10 mouse cellular contexts compared by ENCODE assay signal in genomic region chr6:127888581-127888980, GRCm38 (mm10). TPM values are rescaled to one million over a fixed set of nuclear protein-coding genes. Genes with fewer than 3 reads are reported as not detected.
A peak's percentile ranks its signal among the peaks of the same experiment; 100 is the strongest.
DNase-seq lines count a peak whose midpoint lies in the region; ATAC-seq and TF ChIP-seq lines count a peak whose summit lies in the region.
"Had no signal": no experiment of that assay in that cellular context is flagged by ENCODE, and none has a peak within 500 bp of the region (broad histone marks: within the 10 kb centered on the region; RNA-seq: fewer than 3 reads in every experiment).

No protein-coding gene starts in this region.

- H3K4me2 ChIP-seq in hindbrain, embryonic 12.5 days (replicated peaks) = peak overlapping the region; percentile 82
- H3K4me2 ChIP-seq in midbrain, embryonic 12.5 days (replicated peaks) = peak overlapping the region; percentile 79
- no peak overlapping the region for H3K4me2 ChIP-seq in liver, postnatal 0 days (ENCODE audit: low read depth, low read length)

- H3K9ac ChIP-seq in hindbrain, embryonic 12.5 days = peak overlapping the region; percentile 81; the same call in 1 of the 2 replicates
- H3K9ac ChIP-seq in midbrain, embryonic 12.5 days (replicated peaks) = peak overlapping the region; percentile 73; the same call in 1 of the 2 replicates
- no peak overlapping the region for H3K9ac ChIP-seq in liver, postnatal 0 days (replicated peaks)

- H3K9me3 ChIP-seq in hindbrain, embryonic 12.5 days (replicated peaks) = no peaks in the 10 kb centered on the region
- no peaks in the 10 kb centered on the region for H3K9me3 ChIP-seq in midbrain, embryonic 12.5 days
- no peaks in the 10 kb centered on the region for H3K9me3 ChIP-seq in liver, postnatal 0 days (ENCODE audit: low read length)

- H3K27ac ChIP-seq in hindbrain, embryonic 12.5 days = peak overlapping the region; percentile 90
- peak overlapping the region; percentile 39; the same call in 1 of the 2 replicates for H3K27ac ChIP-seq in midbrain, embryonic 12.5 days (replicated peaks)
- H3K27ac ChIP-seq in liver, postnatal 0 days (ENCODE audit: low read depth) = no peak overlapping the region

- H3ac ChIP-seq in C2C12 (ENCODE audit: control insufficient read depth, insufficient read length, low read depth) = no peak overlapping the region

- peaks cover 10% of the 10 kb centered on the region for H3K27me3 ChIP-seq in C2C12 (ENCODE audit: control insufficient read depth, insufficient read depth, insufficient read length)
- H3K27me3 ChIP-seq in hindbrain, embryonic 12.5 days = no peaks in the 10 kb centered on the region
- H3K27me3 ChIP-seq in midbrain, embryonic 12.5 days = no peaks in the 10 kb centered on the region
- peaks cover 26% of the 10 kb centered on the region for H3K27me3 ChIP-seq in liver, postnatal 0 days (ENCODE audit: insufficient read depth, low read length)

- TF ChIP-seq CTCF in C2C12 (IDR thresholded peaks at IDR 0.05; ENCODE audit: control insufficient read depth, insufficient read depth, insufficient read length) = no peak
- no peak for TF ChIP-seq CTCF in liver, postnatal 0 days (IDR thresholded peaks at IDR 0.05; ENCODE audit: low read depth)

- no peaks in the 10 kb centered on the region for H3K36me3 ChIP-seq in C2C12 (ENCODE audit: control insufficient read depth, insufficient read depth)
- no peaks in the 10 kb centered on the region for H3K36me3 ChIP-seq in hindbrain, embryonic 12.5 days
- no peaks in the 10 kb centered on the region for H3K36me3 ChIP-seq in midbrain, embryonic 12.5 days
- H3K36me3 ChIP-seq in liver, postnatal 0 days (replicated peaks; ENCODE audit: insufficient read depth, low read length) = no peaks in the 10 kb centered on the region

- ATAC-seq in hindbrain, embryonic 12.5 days (ENCODE audit: low FRiP score) = no peak
- ATAC-seq in midbrain, embryonic 12.5 days (ENCODE audit: low FRiP score, low read depth) = 0 out of 2 replicates have a peak, but pooled peaks have one; percentile 1
- ATAC-seq in liver, postnatal 0 days = no peak
- ATAC-seq: Patski had no signal

- TF ChIP-seq EP300 in liver, postnatal 0 days (IDR thresholded peaks at IDR 0.05; ENCODE audit: low read depth) = no peak

- no peaks in the 10 kb centered on the region for H3K79me2 ChIP-seq in C2C12 (ENCODE audit: control insufficient read depth, insufficient read depth)

- H3K4me3 ChIP-seq in C2C12 (ENCODE audit: insufficient read depth, poor library complexity, severe bottlenecking) = no peak overlapping the region
- peak overlapping the region; percentile 48 for H3K4me3 ChIP-seq in hindbrain, embryonic 12.5 days
- peak overlapping the region; percentile 53 for H3K4me3 ChIP-seq in midbrain, embryonic 12.5 days
- no peak overlapping the region for H3K4me3 ChIP-seq in liver, postnatal 0 days (ENCODE audit: low read depth, low read length)

- WGBS in hindbrain, embryonic 12.5 days = 64% methylated on average over 3 of the region's 3 CpGs
- 74% methylated on average over 3 of the region's 3 CpGs for WGBS in midbrain, embryonic 12.5 days
- 64% methylated on average over 3 of the region's 3 CpGs for WGBS in liver, postnatal 0 days (ENCODE audit: insufficient replicate concordance)

- no peaks in the 10 kb centered on the region for H3K79me3 ChIP-seq in C2C12 (ENCODE audit: low read depth)

- peaks cover 39% of the 10 kb centered on the region for H3K4me1 ChIP-seq in hindbrain, embryonic 12.5 days
- H3K4me1 ChIP-seq in midbrain, embryonic 12.5 days = peaks cover 38% of the 10 kb centered on the region
- H3K4me1 ChIP-seq in liver, postnatal 0 days (ENCODE audit: insufficient read depth) = no peaks in the 10 kb centered on the region

- DNase-seq in NIH3T3 (ENCODE audit: low read depth) = peak; percentile 90
- DNase-seq in right cerebral cortex, adult 2 months (ENCODE audit: low spot score in 2 of 2) = no peak
- DNase-seq in cerebellum, postnatal 14 days = no peak
- DNase-seq in liver, postnatal 0 days = no peak
- DNase-seq: kidney, adult 11 months; right cerebral cortex, postnatal 25 days had no signal

TF ChIP-seq in C2C12, 6 proteins besides CTCF, POLR2A, EP300 and RAD21:
- no peak for TF ChIP-seq MYOG (IDR thresholded peaks at IDR 0.05; ENCODE audit: control insufficient read depth, extremely low read depth, insufficient read length)
- no peak for TF ChIP-seq FOSL1 (IDR thresholded peaks at IDR 0.05; ENCODE audit: insufficient read depth, low read length, poor library complexity, severe bottlenecking)
- no peak for TF ChIP-seq MAX (IDR thresholded peaks at IDR 0.05)
- no peak for TF ChIP-seq MYOD1 (IDR thresholded peaks at IDR 0.05; ENCODE audit: control insufficient read depth, insufficient read length, low read depth)
- peak; percentile 44 for TF ChIP-seq CEBPB (IDR thresholded peaks at IDR 0.05; ENCODE audit: low read depth)
TF ChIP-seq in C2C12: peak in this region for 1.

RNA-seq across cellular contexts. Expression of gene Tspan11, which starts 1.2 kb away (rescaled TPM):
- polyA plus RNA-seq in C2C12 (2012; fragmentation: generic; extraction: Trizol) = 0.99 TPM
- 19.3 and 22.9 TPM in 2 replicates for polyA plus RNA-seq in hindbrain, embryonic 12.5 days (2016; fragmentation: Nextera tagmentation; extraction: Ambion mirVana)
- 14.5 and 17.1 TPM in 2 replicates for polyA plus RNA-seq in midbrain, embryonic 12.5 days (2016; fragmentation: Nextera tagmentation; extraction: Ambion mirVana)
- 0.25 and 0.38 TPM in 2 replicates for polyA plus RNA-seq in liver, postnatal 0 days (2015; fragmentation: Nextera tagmentation; extraction: Ambion mirVana)
- polyA plus RNA-seq: Patski had no signal

Comparison
In these comparisons a context has a peak if more than half of its experiments do, and no peak if none do; other contexts are left out.
1. H3K4me3 ChIP-seq: peak in hindbrain, embryonic 12.5 days (single experiment) and midbrain, embryonic 12.5 days (single experiment); none in C2C12 (single experiment) and liver, postnatal 0 days (single experiment).